Mouse (Mus musculus) midbrain, embryonic 13.5 days (tissue): ENCODE measurements around the gene Syne4. TPM values are rescaled to one million over a fixed set of nuclear protein-coding genes. Genes with fewer than 3 reads are reported as not detected.

Experiments used
- ATAC-seq: fragments of 200-750 bp; cut with Nextera tagmentation; 2 replicates; pipeline ENCODE4 v1.8.0; 2017; ENCODE audit warnings: mild to moderate bottlenecking, moderate TSS enrichment, moderate library complexity
- H3K27ac ChIP-seq: fragments of 300-500 bp; sonication (generic); 2 replicates; pipeline ENCODE4 v1.5.1; 2015; ENCODE audit warnings: inconsistent platforms, mild to moderate bottlenecking, moderate library complexity
- H3K27me3 ChIP-seq: fragments of 300-500 bp; sonication (generic); 2 replicates; pipeline ENCODE4 v1.6.1; 2015; ENCODE audit warnings: mild to moderate bottlenecking, inconsistent platforms
- H3K36me3 ChIP-seq: fragments of 300-500 bp; sonication (generic); 2 replicates; pipeline ENCODE4 v1.6.1; 2015; ENCODE audit warnings: mild to moderate bottlenecking, inconsistent platforms
- H3K4me1 ChIP-seq: fragments of 300-500 bp; sonication (generic); replicated peaks from 2 replicates; pipeline ENCODE4 v1.6.1; 2015; ENCODE audit warnings: inconsistent platforms
- H3K4me2 ChIP-seq: fragments of 300-500 bp; sonication (generic); replicated peaks from 2 replicates; pipeline ENCODE4 v1.6.1; 2015; ENCODE audit warnings: moderate library complexity, mild to moderate bottlenecking, inconsistent platforms
- H3K4me3 ChIP-seq: fragments of 300-500 bp; sonication (generic); replicated peaks from 2 replicates; pipeline ENCODE4 v1.5.1; 2015; ENCODE audit warnings: mild to moderate bottlenecking, inconsistent platforms
- H3K9ac ChIP-seq: fragments of 300-500 bp; sonication (generic); replicated peaks from 2 replicates; pipeline ENCODE4 v1.6.1; 2015; ENCODE audit warnings: mild to moderate bottlenecking, inconsistent platforms
- H3K9me3 ChIP-seq: fragments of 300-500 bp; sonication (generic); 2 replicates; pipeline ENCODE4 v1.6.1; 2016; ENCODE audit warnings: mild to moderate bottlenecking, inconsistent platforms
- WGBS: fragments of 180-500 bp; shearing (Covaris S2); methylation state at CpG from one replicate; pipeline ENCODE4 v1.1.7; 2015; 5-methylcytosine and 5-hydroxymethylcytosine counted together
- polyA plus RNA-seq: library from polyadenylated mRNA; unstranded; fragments of >200 nt; fragmentation: Nextera tagmentation; extraction: Ambion mirVana; gene quantifications from 2 replicates; pipeline ENCODE4 v1.2.1, GENCODE M21; 2015

Gene Syne4
- polyA plus RNA-seq, 1 experiment from 2014 or later = 10.8 TPM

DNA sequence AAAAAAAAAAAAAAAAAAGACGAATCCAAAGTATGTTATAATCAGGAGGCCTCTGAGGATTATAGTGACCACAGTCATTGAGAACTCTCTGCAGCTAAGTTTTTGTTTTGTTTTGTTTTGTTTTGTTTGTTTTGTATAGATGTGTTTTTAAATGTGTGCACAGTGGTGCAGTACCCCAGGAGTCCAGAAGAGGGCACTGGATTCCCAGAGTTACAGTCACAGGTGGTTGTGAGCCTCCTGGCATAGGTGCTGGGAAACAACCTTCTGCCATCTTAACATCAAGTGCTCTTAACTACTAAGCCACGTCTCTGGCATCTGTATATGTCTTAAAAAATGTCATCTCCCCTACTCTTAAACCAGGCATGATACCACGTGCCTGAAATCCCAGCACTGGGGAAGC is 13.7 kb upstream of the Syne4 start:
- ATAC-seq = no peak
- Histone ChIP-seq H3K27me3 (no peaks in the 10 kb centered on the region), H3K4me3 (no peak overlapping the region), H3K4me1 (no peaks in the 10 kb centered on the region), H3K36me3 (peaks cover 91% of the 10 kb centered on the region), H3K4me2 (no peak overlapping the region), H3K9me3 (no peaks in the 10 kb centered on the region), H3K27ac (no peak overlapping the region), H3K9ac (no peak overlapping the region)
- WGBS = 49% methylated on average over 3 of the region's 3 CpGs

- no peaks in the 10 kb centered on the region for H3K27me3 ChIP-seq
- no peak overlapping the region for H3K4me3 ChIP-seq
- no peaks in the 10 kb centered on the region for H3K9me3 ChIP-seq
- H3K27ac ChIP-seq = no peak overlapping the region
- no peak overlapping the region for H3K4me2 ChIP-seq
- no peak overlapping the region for H3K9ac ChIP-seq
- 94% methylated on average over 16 of the region's 16 CpGs for WGBS
- H3K4me1 ChIP-seq = peaks cover 24% of the 10 kb centered on the region
- peaks cover 57% of the 10 kb centered on the region for H3K36me3 ChIP-seq
- ATAC-seq = no peak
Measured at GRCm38 (mm10) chr7:30306083-30306779, 8.4 kb upstream of the Syne4 start.

DNA sequence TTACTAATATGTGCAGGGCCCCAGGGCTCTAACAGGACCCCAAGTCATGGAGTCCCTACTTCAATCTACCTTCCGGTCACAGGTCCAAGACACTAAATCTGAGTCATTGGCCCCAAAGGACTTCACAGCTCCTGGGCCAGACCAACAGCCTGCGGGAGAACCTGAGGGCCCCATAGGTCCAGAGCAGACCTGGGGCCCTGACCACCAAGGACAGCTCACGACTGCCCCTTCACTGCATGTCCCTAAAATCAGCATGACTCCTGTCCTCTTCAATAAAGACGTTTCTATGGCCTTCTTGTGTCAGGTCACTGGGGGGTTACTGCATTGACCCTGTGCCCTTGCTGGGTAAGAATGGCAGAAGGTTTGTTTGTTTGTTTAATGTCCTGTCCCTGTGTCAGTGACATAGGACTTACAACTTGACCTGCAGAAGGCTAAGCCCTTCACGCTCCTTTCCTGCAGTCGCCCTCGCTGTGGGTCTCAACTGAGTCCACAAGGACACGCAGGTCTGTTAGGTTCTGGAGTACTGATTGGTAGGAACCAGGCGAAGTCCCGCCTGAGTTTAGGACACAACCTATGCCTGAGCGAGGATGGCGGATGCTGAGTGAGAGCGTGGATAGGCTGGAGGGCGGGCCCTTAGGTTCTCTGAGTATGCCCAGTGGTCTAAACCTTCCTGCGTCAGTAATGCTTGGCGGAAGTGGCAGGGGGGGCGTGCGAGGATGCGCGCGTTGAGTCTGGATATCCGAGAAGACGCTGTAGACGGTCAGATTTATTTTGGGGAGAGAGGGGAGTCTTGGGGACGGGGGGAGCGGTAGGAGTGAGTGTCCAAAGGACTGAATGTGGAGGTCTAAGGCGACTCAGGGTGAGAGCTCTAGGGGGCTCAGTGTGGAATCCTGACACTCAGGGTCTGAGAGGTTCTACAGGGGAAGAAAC is 6.3 kb upstream of the Syne4 start, which contains the start of gene Alkbh6:
TSS of gene Alkbh6 (plus strand) at position 642 of the 930 bp plus-strand sequence.
- H3K9me3 ChIP-seq = no peaks in the 10 kb centered on the region
- H3K27ac ChIP-seq = peak within 1 kb of the TSS; percentile 81
- H3K4me2 ChIP-seq = peak within 1 kb of the TSS; percentile 76
- H3K4me3 ChIP-seq = peak within 1 kb of the TSS; percentile 77
- WGBS = 4% methylated on average over 27 of the region's 27 CpGs
- H3K36me3 ChIP-seq = peaks cover 52% of the 10 kb centered on the region
- H3K27me3 ChIP-seq = no peaks in the 10 kb centered on the region
- ATAC-seq = peak; percentile 100
- peak within 1 kb of the TSS; percentile 82 for H3K9ac ChIP-seq
- H3K4me1 ChIP-seq = peaks cover 24% of the 10 kb centered on the region

GRCm38 (mm10) chr7:30309395-30310129 is 5.0 kb upstream of the Syne4 start:
- ATAC-seq = no peak
- peak overlapping the region; percentile 82 for H3K9ac ChIP-seq
- no peaks in the 10 kb centered on the region for H3K27me3 ChIP-seq
- 69% methylated on average over 15 of the region's 15 CpGs for WGBS
- no peak overlapping the region for H3K27ac ChIP-seq
- peaks cover 50% of the 10 kb centered on the region for H3K36me3 ChIP-seq
- peak overlapping the region; percentile 76 for H3K4me2 ChIP-seq
- peaks cover 25% of the 10 kb centered on the region for H3K4me1 ChIP-seq
- no peaks in the 10 kb centered on the region for H3K9me3 ChIP-seq
- peak overlapping the region; percentile 77 for H3K4me3 ChIP-seq

- Histone ChIP-seq H3K4me1 (peaks cover 28% of the 10 kb centered on the region), H3K4me2 (peak overlapping the region; percentile 76; the same call in 1 of the 2 replicates), H3K36me3 (peaks cover 47% of the 10 kb centered on the region), H3K27ac (no peak overlapping the region), H3K9ac (0 out of 2 replicates have a peak overlapping the region, but pooled peaks have one; percentile 5), H3K4me3 (no peak overlapping the region), H3K27me3 (no peaks in the 10 kb centered on the region), H3K9me3 (no peaks in the 10 kb centered on the region)
- no peak for ATAC-seq
- WGBS = 89% methylated on average over 12 of the region's 12 CpGs
Measured at GRCm38 (mm10) chr7:30310136-30310535, 4.5 kb upstream of the Syne4 start.

- Histone ChIP-seq H3K4me2 (no peak overlapping the region), H3K27ac (no peak overlapping the region), H3K27me3 (no peaks in the 10 kb centered on the region), H3K4me3 (no peak overlapping the region), H3K9ac (no peak overlapping the region), H3K4me1 (peaks cover 20% of the 10 kb centered on the region), H3K9me3 (no peaks in the 10 kb centered on the region), H3K36me3 (peaks cover 25% of the 10 kb centered on the region)
- WGBS = 53% methylated on average over 27 of the region's 27 CpGs
- ATAC-seq = no peak
Measured at GRCm38 (mm10) chr7:30313666-30314320, 814 bp upstream of the Syne4 start.

DNA sequence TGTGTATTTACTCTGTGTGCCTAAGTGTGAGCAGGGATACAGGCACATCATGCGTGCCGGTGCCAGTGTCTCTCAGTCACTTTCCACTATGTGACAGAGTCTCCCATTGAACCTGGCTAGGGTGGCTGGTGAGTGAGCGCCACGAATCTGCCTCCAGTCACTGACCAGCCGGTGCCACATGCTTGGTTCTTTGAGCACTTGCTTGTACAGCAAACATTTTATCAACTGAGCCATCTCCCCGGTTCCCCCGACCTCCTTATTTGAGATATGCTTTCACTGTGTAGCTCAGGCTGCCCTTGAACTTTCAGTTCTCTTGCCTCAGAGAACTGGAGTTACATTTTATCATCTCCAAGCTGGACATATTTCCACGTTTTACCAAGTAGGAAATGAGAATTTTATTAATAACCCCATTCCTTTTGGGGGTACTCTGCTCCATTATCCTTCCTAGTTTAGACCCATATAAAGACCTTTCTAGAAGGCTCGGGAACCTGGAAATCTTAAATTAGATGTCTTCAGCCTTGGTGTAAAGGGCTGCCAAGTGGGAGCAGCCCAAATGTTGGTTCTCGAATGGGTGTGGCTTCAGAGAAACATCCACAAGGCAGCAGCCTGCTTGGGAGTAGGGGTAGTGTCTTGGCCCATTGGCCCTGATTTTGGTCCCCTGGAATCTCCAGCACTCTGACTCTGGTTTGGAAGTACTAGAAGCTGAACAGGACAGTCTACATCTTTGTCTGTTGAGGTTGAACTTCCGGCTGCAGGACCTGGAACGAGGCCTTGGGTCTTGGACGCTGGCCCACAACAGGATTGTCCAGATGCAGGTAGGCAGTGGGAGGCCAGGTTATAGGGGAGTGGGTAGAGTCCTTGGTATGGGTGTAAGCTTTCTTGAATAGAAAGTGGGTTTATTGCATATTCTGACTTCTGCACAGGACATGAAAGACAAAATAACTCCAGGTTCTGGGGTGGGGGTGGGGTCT is 1.2 kb downstream of the Syne4 start:
- no peak overlapping the region for H3K4me2 ChIP-seq
- peaks cover 25% of the 10 kb centered on the region for H3K36me3 ChIP-seq
- no peaks in the 10 kb centered on the region for H3K9me3 ChIP-seq
- no peak overlapping the region for H3K9ac ChIP-seq
- no peak for ATAC-seq
- H3K4me3 ChIP-seq = no peak overlapping the region
- H3K27ac ChIP-seq = no peak overlapping the region
- peaks cover 8% of the 10 kb centered on the region for H3K4me1 ChIP-seq
- H3K27me3 ChIP-seq = no peaks in the 10 kb centered on the region
- 81% methylated on average over 13 of the region's 13 CpGs for WGBS

- H3K9ac ChIP-seq = no peak overlapping the region
- no peak for ATAC-seq
- no peak overlapping the region for H3K4me2 ChIP-seq
- H3K27ac ChIP-seq = no peak overlapping the region
- WGBS = 95% methylated on average over 3 of the region's 3 CpGs
- no peaks in the 10 kb centered on the region for H3K27me3 ChIP-seq
- peaks cover 22% of the 10 kb centered on the region for H3K4me1 ChIP-seq
- no peaks in the 10 kb centered on the region for H3K9me3 ChIP-seq
- H3K36me3 ChIP-seq = peaks cover 5% of the 10 kb centered on the region; the same call in 1 of the 2 replicates
- H3K4me3 ChIP-seq = no peak overlapping the region
Measured at GRCm38 (mm10) chr7:30318142-30318541, 3.5 kb downstream of the Syne4 start.

DNA sequence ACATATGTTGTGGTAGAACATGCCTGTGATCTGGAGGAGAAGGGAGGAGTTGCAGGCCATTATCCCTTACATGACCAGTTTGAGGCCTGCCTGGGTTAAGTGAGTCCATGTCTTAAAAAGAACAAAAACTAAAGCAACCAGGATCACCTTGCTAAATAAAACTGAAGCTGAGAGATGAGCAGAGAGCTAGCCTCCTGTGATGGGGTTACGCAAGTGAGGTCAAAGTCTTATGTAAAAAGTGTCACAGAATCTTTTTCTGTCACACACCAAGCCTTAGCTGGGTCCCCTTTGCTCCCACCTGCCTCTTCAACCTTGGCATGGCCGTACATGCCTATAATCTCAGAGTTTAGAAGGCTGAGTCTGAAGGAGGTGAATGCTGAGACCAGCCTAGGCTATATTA is 6.3 kb downstream of the Syne4 start:
- Histone ChIP-seq H3K9me3 (no peaks in the 10 kb centered on the region), H3K9ac (peak overlapping the region; percentile 89; the same call in 1 of the 2 replicates), H3K27me3 (0 out of 2 replicates have a peak, but pooled peaks cover 9% of the 10 kb centered on the region), H3K4me1 (peaks cover 18% of the 10 kb centered on the region), H3K4me2 (peak overlapping the region; percentile 87), H3K27ac (no peak overlapping the region), H3K4me3 (peak overlapping the region; percentile 81), H3K36me3 (no peaks in the 10 kb centered on the region)
- 78% methylated on average over 2 of the region's 2 CpGs for WGBS
- ATAC-seq = no peak

- peak within 1 kb of the TSS; percentile 81 for H3K4me3 ChIP-seq
- H3K27me3 ChIP-seq = 0 out of 2 replicates have a peak, but pooled peaks cover 9% of the 10 kb centered on the region
- no peaks in the 10 kb centered on the region for H3K9me3 ChIP-seq
- peak within 1 kb of the TSS; percentile 80 for H3K27ac ChIP-seq
- WGBS = under 1% methylated on average over 63 of the region's 63 CpGs
- peaks cover 18% of the 10 kb centered on the region for H3K4me1 ChIP-seq
- H3K9ac ChIP-seq = peak within 1 kb of the TSS; percentile 89
- no peaks in the 10 kb centered on the region for H3K36me3 ChIP-seq
- peak; percentile 85 for ATAC-seq
- H3K4me2 ChIP-seq = peak within 1 kb of the TSS; percentile 87
Measured at GRCm38 (mm10) chr7:30321539-30322284, 7.1 kb downstream of the Syne4 start, which contains the start of gene E130208F15Rik. Gene E130208F15Rik, plus strand, starts transcription at chr7:30321740.
